Mouse (Mus musculus) c-Kit-positive CD71-positive TER-119-negative erythroid progenitor cells, embryonic 14.5 days (primary cell): ENCODE results near the gene E130308A19Rik.

Source experiments
- DNase-seq: peaks from one replicate; pipeline ENCODE4 v3.0.0-alpha.2; 2013; ENCODE audit warnings: low read depth

Gene E130308A19Rik

DNA sequence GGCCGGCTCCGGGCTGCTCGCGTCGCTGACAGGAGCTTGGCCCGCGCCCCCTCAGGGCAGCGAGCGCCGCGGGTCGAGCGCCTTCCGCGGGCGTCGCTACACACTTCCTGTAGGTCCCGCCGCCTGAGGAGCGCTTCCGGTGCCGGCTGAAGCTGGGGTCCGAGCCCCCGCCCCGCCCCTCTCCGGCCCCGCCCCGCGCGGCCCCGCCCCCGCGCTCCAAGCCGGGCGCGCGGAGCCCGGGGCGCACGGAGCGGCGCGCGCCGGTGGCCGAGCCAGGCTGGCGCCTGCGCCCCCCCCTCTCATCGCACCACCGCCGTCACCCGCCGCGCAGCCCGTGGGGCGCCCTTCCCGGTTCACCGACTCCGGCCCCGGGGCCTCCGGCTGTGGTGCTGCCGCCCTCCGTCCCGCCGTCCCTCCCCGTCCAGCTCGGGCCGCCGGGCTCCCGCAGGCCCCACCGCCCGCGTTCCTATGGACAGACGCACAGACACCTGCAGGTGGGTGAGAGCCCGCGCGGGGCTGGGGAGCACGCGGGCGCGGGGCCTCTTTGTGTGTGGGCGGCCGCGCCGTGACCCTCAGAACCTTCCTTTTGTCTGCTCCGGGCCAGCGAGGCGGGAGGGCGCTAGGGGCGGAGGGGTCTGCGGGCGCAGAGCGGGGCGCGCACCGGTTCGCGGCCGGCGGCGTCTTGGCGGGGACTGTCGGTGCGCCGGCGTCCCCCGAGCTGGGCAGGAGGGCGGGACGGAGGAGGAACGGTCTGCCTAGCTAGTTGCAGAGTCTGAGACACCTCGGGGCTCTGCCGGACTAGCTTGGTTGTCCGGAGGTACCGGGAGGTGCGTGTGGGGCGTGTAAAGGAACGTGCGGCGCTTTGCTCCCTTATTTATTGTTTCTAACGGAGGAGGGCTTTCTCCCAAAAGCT is at the start of gene E130308A19Rik:
TSS of gene E130308A19Rik (plus strand) at position 214 of the 913 bp plus-strand sequence.
- no peak for DNase-seq

GRCm38 (mm10) chr4:59580495-59581281 is 45.3 kb upstream of the E130308A19Rik start:
- no peak for DNase-seq

GRCm38 (mm10) chr4:59581314-59582185 is 44.5 kb upstream of the E130308A19Rik start, which contains the start of gene Hsdl2:
TSS of gene Hsdl2 (plus strand) at chr4:59581563.
- peak; percentile 100 for DNase-seq

GRCm38 (mm10) chr4:59582186-59582585 is 43.8 kb upstream of the E130308A19Rik start:
- no peak for DNase-seq

DNA sequence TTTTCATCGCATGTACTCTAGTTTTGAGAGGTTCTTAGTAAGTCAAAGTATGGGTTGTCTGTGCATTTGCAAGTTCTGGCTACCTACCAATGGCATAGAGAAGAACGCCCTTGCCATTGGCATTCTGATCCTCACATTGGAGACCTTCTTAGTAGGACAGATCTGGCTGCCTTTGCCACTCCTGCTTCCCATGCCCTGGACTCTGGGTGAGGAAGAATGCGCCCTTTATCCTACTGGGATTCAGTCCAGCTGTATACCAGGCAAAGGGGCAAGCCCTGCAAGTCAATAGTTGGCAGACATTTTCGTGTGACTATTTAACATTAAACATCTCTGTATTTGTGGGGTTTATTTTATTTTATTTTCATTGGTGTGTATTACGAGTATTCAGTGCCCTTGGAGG is 40.9 kb upstream of the E130308A19Rik start:
- DNase-seq: no peak

- DNase-seq: no peak
Measured at GRCm38 (mm10) chr4:59587215-59587871, 38.7 kb upstream of the E130308A19Rik start.

DNA sequence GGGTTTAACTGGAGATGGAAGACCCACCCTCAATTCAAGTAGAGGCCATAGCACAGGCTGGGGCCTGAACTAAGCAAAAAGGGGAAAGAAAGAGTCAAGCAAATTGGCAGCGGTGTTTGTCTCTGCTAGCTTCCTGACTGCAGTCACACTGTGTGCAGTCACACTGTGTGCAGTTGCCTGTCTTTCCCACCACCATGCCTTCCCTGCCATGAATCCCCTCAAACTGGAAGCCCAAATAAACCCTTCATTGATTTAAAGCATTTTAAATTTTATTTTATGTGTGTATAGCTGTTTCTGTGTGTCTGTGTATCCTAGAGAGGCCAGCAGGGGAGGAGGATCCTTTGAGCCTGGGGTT is 38.2 kb upstream of the E130308A19Rik start:
- DNase-seq: no peak

- DNase-seq: no peak
Measured at GRCm38 (mm10) chr4:59594614-59595013, 31.4 kb upstream of the E130308A19Rik start.

- no peak for DNase-seq
Measured at GRCm38 (mm10) chr4:59596556-59596955, 29.5 kb upstream of the E130308A19Rik start.

DNA sequence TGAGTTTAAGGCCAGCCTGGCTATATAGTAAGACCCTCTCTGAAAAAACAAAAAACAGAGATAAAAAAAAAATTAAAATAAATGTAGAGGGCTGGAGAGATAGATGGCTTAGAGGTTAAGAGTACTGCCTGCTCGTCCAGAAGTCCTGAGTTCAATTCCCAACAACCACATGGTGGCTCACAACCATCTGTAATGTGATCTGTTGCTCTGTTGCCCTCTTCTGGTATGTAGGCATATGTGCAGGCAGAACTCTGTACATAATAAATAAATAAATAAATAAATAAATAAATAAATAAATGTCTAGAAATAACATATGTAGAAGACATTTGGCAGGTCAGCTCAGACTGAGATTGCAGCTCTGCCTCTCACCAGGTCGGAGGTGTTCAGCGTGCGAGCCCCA is 23.3 kb upstream of the E130308A19Rik start:
- DNase-seq: no peak

DNA sequence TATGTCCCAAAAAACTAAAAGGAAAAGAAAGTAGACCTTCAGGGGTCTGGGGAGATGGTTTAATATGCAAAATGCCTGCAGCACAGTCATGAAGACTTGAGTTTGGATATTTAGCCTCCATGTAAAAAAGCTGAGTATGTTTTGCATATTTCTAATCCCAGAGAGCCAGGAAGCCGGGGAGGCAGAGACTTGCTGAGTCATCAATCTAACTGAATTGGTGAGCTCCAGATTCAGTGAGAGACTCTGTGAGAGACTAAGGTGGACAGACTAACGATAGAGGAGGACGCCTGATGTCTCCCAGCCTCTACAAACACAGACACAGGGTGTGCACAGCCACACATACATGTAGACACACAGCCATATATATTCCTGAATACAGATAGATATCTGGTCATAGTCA is 21.1 kb upstream of the E130308A19Rik start:
- no peak for DNase-seq

DNA sequence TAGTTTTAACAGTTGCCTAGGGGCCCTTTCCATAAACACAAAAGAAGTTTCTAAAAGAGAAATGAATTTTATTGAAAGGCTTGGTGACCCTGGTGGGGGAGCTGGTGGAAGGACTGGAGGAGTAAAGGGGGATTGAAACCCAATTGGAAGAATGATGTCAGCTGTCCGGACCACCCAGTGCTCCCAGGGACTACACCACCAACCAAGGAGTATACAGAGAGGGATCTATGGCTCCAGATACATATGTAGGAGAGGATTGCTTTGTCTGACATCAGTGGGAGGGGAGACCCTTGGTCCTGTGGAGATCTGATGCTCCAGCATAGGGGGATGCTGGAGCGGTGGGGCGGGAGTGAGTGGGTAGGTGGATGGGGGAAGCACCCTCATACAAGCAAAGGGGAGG is 20.5 kb upstream of the E130308A19Rik start:
- no peak for DNase-seq

DNA sequence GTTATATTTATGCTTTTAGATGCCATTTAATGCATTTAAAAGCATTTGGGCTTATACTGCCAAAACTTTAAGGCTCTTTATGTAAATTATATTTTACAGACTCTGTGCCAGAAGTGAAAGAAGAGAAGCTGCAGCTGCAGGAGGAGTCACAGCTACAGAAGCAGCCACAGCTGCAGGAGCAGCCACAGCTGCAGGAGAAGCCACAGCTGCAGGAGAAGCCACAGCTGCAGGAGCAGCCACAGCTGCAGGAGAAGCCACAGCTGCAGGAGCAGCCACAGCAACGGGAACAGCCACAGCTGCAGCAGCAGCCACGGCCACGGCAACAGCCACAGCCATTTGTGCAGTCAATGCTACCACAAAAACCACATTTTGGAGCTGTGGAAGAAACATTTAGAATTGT is 15.6 kb upstream of the E130308A19Rik start:
- DNase-seq: no peak

DNA sequence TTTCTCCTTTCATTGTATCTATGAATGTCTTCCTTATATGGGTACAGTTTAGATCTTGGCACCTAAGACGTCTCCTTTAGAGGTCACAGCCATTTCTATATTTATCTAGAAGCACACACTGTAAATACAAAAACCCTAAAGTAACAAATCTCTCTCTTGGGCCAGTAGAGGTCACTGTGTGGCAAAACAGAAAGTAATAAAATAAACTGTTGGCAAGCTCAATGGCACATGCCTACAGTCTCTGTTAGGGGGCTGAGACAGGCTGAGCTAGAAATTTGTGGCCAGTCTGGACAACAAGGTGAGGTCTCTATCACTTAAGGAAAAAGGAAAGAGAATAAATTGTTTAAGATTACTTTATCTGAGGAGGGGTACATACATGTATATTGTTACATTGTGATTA is 11.0 kb upstream of the E130308A19Rik start:
- DNase-seq: peak; percentile 74

GRCm38 (mm10) chr4:59619611-59620245 is 6.3 kb upstream of the E130308A19Rik start:
- DNase-seq: no peak

DNA sequence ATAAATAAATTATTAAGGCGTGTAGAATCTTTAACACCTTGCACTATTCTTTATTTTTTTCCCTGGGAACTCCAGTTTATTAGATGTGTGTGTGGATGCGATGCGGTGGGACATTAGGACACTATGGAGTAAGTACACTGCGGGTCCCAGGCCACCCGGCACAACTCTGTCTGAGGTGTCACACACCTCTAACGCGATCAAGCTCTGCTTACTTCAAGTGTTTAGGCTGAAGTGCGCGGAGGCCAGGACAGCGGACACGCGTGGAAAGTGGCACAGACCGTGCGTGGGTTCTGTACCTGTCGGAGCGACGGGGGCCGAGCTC is 374 bp upstream of the E130308A19Rik start:
- no peak for DNase-seq

DNA sequence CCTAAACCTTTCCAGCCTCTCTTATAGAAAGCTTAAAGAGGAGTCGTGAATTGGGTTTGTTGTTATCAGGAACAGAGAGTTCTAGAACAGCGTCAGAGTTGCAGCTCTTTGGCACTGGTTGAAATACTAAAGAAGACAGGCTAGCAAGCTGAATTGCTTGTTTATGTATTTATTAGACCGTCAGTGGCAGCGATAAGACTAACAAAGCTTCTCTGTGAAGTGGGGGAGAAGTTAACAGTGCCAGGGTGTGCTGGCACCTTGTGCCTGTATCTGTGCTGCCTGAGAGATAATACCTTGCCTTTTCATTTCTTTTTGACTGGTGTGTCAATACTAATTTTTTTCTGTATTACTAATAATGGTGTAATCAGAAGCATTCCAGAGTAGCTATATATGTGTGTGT is 2.2 kb downstream of the E130308A19Rik start:
- DNase-seq: no peak

GRCm38 (mm10) chr4:59629076-59629874 is 3.3 kb downstream of the E130308A19Rik start:
- DNase-seq: no peak

DNA sequence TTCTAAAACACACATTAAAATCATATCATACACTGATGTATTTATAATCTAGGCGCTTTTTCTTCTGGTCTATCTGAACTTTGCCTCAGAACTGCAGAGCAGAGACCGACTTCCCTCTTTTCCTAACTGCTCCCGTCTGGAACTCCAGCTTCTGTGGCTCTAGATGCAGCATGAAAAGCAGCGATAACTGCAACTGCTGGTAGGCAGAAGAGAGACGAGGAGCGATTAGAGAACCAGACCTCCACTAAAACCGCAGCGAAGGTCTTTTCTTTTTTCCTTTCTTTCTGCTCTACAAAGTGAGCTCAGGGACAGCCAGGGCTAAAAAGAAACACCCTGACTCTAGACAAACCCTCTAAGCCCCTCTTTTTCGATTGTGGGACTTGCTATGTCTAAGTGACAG is 4.1 kb downstream of the E130308A19Rik start:
- no peak for DNase-seq

GRCm38 (mm10) chr4:59634532-59634931 is 8.5 kb downstream of the E130308A19Rik start:
- DNase-seq: no peak
